Mouse (Mus musculus): ENCODE results near the gene Plekhj1.
A peak's percentile ranks its signal among the peaks of the same experiment; 100 is the strongest.

The Plekhj1 gene

GRCm38 (mm10) chr10:80777123-80777522 is 21.3 kb downstream of the Plekhj1 start:
- DNase-seq (ENCODE audit: low spot score), result no peak

DNA sequence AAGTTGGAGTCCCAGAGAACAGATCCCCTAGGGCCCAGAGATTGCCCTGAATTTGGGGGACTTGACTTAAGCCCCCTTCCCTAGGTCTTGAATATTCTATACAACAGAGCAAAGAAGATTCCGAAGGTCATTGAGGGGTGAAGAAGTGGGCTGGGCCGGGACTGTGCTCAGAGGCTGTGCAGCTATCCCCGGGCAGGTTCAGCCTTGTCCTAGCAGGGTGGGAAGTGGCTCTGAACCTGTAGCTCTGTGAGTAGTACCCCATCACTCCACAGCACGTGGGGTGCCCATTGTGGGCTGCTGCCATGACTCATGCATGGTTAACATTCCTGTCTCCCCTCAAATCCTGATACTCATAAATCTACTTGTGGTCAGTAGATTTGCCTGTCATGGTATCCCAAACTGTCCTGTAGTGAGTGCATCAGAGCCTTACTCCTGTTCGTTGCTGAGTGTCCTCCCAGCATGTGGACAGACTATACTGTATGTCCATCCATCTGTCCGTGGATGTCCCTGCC is 22.0 kb downstream of the Plekhj1 start:
- DNase-seq (ENCODE audit: low spot score), result no peak

- no peak for DNase-seq (ENCODE audit: low spot score)
These were observed 22.7 kb downstream of the Plekhj1 start for GRCm38 (mm10) chr10:80775731-80776130.

GRCm38 (mm10) chr10:80774981-80775380 is 23.4 kb downstream of the Plekhj1 start:
- DNase-seq (ENCODE audit: low spot score), result no peak

GRCm38 (mm10) chr10:80774549-80774948 is 23.9 kb downstream of the Plekhj1 start:
- DNase-seq (ENCODE audit: low spot score), result peak; percentile 57

DNA sequence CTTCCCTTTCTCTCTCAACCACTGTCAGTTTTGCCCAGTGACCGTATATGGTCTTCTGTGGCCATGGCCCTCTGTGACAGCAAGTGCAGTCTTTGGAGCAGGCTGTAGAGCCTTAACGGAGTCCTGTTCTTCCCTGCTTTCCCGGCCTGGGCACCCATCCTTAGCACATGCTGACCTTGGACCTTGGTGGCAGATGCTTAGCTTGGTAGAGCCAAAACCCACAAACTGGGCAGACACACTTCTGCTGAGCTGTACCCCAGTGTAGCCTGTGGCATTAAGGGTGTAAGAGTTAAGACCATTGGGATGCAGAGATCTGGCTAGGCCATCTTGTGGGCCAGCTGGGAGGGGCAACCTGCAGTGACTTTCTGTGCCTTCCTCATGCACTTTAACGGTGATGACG is 24.6 kb downstream of the Plekhj1 start:
- no peak for DNase-seq (ENCODE audit: low spot score)

DNA sequence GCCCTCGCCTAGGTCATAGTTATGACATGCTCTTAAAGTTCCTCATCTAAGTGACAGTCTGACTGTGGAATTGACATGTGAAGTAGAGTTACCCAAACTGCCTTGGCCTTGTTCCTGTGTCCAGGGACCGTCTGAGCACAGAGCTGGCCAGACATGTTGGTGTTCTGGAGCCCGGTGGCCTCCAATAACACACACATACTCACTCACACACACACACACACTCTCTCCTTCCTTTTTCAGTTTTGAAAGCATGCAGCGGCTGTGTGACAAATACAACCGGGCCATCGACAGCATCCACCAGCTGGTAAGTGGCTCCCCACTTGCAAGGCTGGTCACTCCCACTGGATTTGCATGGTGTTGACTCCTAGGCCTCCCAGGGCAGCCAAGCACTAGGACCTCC is 30.1 kb downstream of the Plekhj1 start:
- DNase-seq (ENCODE audit: low spot score), result no peak

DNA sequence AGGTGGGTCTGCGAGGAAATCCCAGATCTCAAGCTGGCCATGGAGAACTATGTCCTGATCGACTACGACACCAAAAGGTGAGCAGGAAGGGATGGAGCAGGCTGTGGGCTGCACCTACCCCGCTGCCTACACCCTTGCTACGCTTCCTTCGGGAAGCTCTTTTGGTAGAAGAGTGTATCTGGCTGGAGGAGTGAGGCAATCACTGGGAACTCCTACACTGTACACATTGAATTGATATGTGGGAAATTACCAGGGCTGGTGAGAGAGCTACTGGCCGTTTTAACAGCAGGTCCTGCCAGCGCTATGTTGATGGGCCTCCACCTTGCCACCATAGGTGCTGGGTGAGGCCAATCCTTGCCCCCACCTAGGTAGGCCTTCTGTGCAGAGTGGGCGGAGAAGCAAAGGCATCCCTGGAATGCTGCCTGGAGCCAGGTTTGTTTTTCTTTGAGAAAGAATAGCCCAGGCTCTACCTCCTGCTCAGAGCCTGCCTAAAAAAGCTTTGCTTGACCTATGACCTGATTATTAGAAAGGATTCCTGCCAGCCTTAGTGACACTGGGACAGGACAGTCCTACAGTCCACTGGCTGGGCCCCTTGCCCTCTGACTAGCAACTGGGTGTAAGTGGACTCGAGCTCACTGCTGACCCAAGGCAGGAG is 32.1 kb downstream of the Plekhj1 start:
- no peak for DNase-seq (ENCODE audit: low spot score)

- DNase-seq (ENCODE audit: low spot score), result no peak
These were observed 32.7 kb downstream of the Plekhj1 start for GRCm38 (mm10) chr10:80765746-80766145.

DNA sequence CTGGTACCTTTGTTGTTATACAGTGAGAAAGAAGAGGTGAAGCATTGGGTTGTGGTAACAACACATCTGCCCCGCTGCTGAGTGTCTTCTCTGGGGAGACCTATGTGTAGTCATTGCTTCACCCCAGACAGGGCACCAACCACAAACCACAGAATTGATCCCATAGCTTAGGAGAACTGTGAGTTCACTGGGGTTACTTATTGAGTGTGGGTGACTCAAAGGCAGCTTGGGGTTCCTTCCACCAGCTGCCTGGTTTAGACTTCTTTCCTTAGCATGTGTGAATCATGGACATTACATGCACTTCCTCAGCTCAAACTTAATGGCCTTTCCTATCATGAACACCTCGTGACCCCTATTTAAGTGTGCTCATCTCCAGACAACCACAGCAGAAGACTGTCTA is 34.9 kb downstream of the Plekhj1 start:
- peak; percentile 45 for DNase-seq (ENCODE audit: low spot score)

GRCm38 (mm10) chr10:80761821-80762220 is 36.6 kb downstream of the Plekhj1 start:
- DNase-seq (ENCODE audit: low spot score), result no peak

GRCm38 (mm10) chr10:80760596-80761524 is 37.6 kb downstream of the Plekhj1 start:
- DNase-seq (ENCODE audit: low spot score), result no peak

GRCm38 (mm10) chr10:80758651-80759050 is 39.8 kb downstream of the Plekhj1 start:
- no peak for DNase-seq (ENCODE audit: low spot score)

- peak; percentile 76 for DNase-seq (ENCODE audit: low spot score)
These were observed 40.7 kb downstream of the Plekhj1 start for GRCm38 (mm10) chr10:80757717-80758116.

DNA sequence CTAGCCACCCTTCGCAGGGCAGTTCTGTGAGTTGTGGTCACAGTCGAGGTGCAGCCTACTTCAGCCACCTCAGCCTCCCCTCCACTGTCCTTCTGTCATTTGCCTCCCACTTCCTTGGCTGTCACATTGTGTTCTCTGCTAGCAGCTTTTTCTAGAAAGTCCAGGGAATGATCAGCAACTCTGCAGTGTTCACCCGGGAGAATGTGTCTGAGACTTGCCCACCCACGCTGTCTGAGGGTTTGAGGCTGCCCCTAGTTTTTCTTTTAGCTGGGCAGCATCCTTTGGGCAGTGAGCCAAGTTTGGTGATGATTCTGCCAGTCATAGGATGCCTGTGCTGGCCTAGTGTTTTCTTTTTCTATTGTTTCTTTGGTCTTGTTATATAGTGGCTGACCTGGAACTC is 41.5 kb downstream of the Plekhj1 start:
- no peak for DNase-seq (ENCODE audit: low spot score)

DNA sequence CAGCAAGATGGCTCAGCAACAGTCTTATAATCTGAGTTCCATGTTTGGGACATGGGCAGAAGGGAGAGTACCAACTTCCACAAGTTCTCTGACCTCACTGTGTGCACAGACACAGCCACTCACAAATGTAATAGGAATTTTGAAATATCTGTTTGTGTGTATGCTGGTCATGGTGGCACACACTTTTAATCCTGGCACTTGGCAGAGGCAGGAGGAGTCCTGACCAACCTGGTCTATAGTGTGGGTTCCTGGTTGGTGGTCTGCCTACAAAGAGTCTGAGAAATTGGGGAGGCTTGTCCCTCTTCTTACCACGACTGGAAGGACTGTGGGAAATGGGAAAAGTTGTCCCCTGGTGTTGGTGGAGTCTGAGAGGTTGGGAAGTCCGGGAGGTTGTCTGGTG is 41.9 kb downstream of the Plekhj1 start:
- no peak for DNase-seq (ENCODE audit: low spot score)

DNA sequence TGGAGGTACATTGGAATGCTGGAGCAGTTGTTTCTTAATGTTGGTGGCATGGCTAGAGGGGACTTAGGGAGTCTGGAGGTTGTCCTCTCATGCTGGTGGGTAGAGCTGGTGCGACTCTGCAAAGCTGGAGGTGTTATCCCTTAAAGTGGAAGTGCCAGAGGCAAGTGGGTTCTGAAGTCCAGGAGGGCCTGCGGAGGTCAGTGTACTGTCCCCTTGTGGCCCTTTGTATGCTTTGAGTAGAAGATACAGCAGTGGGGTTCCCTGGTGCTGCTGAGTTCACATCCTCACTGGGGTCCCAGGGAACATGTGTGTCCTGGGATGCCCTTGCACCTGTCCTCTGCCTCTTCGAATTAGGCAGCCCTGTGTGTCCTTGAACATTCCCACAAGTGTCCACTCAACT is 42.3 kb downstream of the Plekhj1 start:
- DNase-seq (ENCODE audit: low spot score), result no peak

DNA sequence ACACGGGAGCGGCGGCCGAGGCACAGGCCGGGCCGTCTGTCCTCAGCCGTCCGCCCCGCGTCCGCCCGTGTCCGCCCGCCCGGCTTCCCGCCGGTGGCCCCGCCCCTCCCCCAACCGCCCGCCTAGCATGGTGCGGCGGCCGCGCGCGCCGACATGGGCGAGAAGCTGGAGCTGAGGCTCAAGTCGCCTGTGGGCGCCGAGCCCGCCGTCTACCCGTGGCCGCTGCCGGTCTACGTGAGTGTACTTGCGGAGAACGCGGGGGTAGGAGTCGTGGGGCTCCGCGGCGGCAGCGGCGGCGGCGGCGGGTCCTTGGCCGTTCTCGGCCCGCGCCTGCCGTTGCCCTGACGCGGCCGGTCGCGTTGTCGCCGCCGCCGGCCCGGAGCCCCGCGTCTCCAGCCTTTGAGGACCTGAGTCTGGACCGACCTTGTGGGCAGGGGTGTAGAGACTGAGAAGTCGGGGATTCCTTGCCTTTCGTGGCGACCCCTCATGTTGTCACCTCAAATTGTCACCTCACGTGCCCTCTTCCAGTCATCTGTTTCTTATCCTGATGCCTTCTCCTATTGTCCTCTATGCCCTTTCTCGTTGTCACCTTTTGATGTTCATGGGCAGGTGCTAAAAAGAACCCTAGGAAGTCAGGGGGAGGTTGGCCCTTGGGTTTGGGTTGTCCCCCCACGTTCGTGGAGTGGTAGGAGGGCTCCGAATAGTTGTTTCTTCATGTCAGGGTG is 43.0 kb downstream of the Plekhj1 start:
- no peak for DNase-seq (ENCODE audit: low spot score)

DNA sequence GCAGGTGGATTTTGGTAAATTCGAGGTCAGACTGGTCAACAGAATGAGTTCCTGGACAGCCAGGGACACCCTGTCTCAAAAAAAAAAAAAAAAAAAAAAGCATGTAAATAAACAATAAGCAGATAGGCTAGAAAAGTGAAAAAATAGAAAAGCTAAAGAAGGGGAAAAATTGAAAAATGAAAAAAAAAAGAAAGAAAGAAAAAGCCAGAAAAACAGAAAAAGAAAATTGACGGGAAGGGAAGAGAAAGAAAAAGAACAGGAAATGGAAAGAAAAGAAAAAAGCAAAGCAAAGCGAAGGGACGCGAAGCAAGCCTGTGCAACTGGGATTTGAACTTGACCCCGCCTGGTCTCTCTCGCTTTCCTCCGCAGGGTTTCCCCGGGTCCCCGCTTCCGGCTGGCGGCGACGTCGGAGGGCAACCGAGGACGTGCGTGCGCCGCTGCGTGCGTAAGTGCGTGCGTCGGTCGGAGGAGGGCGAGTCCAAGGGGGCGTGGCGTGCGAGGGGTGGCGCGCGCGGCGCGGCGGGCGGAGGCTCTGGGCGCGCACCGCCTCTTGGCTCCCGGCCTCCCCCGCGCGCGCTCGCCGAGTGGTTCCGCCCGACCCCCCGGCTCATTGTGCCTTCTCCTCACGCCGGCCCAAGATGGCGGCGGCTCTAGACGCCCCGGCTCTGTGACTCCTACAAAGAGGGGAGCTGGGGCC is 43.7 kb downstream of the Plekhj1 start, which contains the start of gene Dot1l:
TSS of gene Dot1l (plus strand) at position 613 of the 697 bp plus-strand sequence.
- DNase-seq (ENCODE audit: low spot score), result peak; percentile 99

GRCm38 (mm10) chr10:80752079-80752625 is 46.3 kb downstream of the Plekhj1 start:
- peak; percentile 34 for DNase-seq (ENCODE audit: low spot score)

GRCm38 (mm10) chr10:80751188-80751832 is 47.1 kb downstream of the Plekhj1 start:
- DNase-seq (ENCODE audit: low spot score), result peak; percentile 68
